Mouse (Mus musculus): ENCODE results near the gene Ube3c.
"Not testable (repeated sequence)": the region's sequence is repeated elsewhere in the genome, so short reads cannot be mapped to it uniquely, and the experiment has no call there.

Gene Ube3c

GRCm38 (mm10) chr5:29568848-29569377 lies at the start of gene Ube3c:
Ube3c (plus strand) TSS chr5:29569242.
- DNase-seq (ENCODE audit: low read depth, low spot score): peak; percentile 100

- DNase-seq (ENCODE audit: low read depth, low spot score): no peak
Measured at GRCm38 (mm10) chr5:29560111-29560510, 8.9 kb upstream of the Ube3c start.

GRCm38 (mm10) chr5:29560667-29561066 lies 8.4 kb upstream of the Ube3c start:
- DNase-seq (ENCODE audit: low read depth, low spot score): no peak

- no peak for DNase-seq (ENCODE audit: low read depth, low spot score)
Measured at GRCm38 (mm10) chr5:29569378-29570280, 587 bp downstream of the Ube3c start.

GRCm38 (mm10) chr5:29574286-29574685 lies 5.2 kb downstream of the Ube3c start:
- not testable (repeated sequence) for DNase-seq (ENCODE audit: low read depth, low spot score)

GRCm38 (mm10) chr5:29575085-29575484 lies 6.0 kb downstream of the Ube3c start:
- no peak for DNase-seq (ENCODE audit: low read depth, low spot score)

- DNase-seq (ENCODE audit: low read depth, low spot score): no peak
Measured at GRCm38 (mm10) chr5:29577795-29578631, 9.0 kb downstream of the Ube3c start.

GRCm38 (mm10) chr5:29583880-29584595 lies 15.0 kb downstream of the Ube3c start:
- no peak for DNase-seq (ENCODE audit: low read depth, low spot score)

GRCm38 (mm10) chr5:29592161-29592560 lies 23.1 kb downstream of the Ube3c start:
- not testable (repeated sequence) for DNase-seq (ENCODE audit: low read depth, low spot score)

- no peak for DNase-seq (ENCODE audit: low read depth, low spot score)
Measured at GRCm38 (mm10) chr5:29606546-29606945, 37.5 kb downstream of the Ube3c start.

GRCm38 (mm10) chr5:29625610-29626009 lies 56.6 kb downstream of the Ube3c start:
- no peak for DNase-seq (ENCODE audit: low read depth, low spot score)

GRCm38 (mm10) chr5:29629941-29630340 lies 60.9 kb downstream of the Ube3c start:
- DNase-seq (ENCODE audit: low read depth, low spot score): no peak

- DNase-seq (ENCODE audit: low read depth, low spot score): no peak
Measured at GRCm38 (mm10) chr5:29631711-29632110, 62.7 kb downstream of the Ube3c start.

- DNase-seq (ENCODE audit: low read depth, low spot score): peak; percentile 10
Measured at GRCm38 (mm10) chr5:29636298-29636697, 67.3 kb downstream of the Ube3c start.

- DNase-seq (ENCODE audit: low read depth, low spot score): peak; percentile 24
Measured at GRCm38 (mm10) chr5:29636884-29637283, 67.8 kb downstream of the Ube3c start.

- DNase-seq (ENCODE audit: low read depth, low spot score): peak; percentile 13
Measured at GRCm38 (mm10) chr5:29641124-29641884, 72.3 kb downstream of the Ube3c start.

- DNase-seq (ENCODE audit: low read depth, low spot score): no peak
Measured at GRCm38 (mm10) chr5:29651696-29652095, 82.7 kb downstream of the Ube3c start.

- no peak for DNase-seq (ENCODE audit: low read depth, low spot score)
Measured at GRCm38 (mm10) chr5:29657590-29658339, 88.7 kb downstream of the Ube3c start.

GRCm38 (mm10) chr5:29661246-29661645 lies 92.2 kb downstream of the Ube3c start:
- not testable (repeated sequence) for DNase-seq (ENCODE audit: low read depth, low spot score)

- no peak for DNase-seq (ENCODE audit: low read depth, low spot score)
Measured at GRCm38 (mm10) chr5:29665391-29665790, 96.3 kb downstream of the Ube3c start.
